Mouse (Mus musculus) adrenal gland, adult 8-10 months (tissue): ENCODE results near the gene Rere. TPM values are rescaled to one million over a fixed set of nuclear protein-coding genes. Genes with fewer than 3 reads are reported as not detected.
"Not testable (repeated sequence)": the region's sequence is repeated elsewhere in the genome, so short reads cannot be mapped to it uniquely, and the experiment has no call there.

Experiments used
- DNase-seq: peaks from one replicate; pipeline ENCODE4 v3.0.0; 2022
- total RNA-seq, 4 experiments: library from RNA; stranded (reverse); gene quantifications; 2 replicates each; pipeline ENCODE4 v1.2.4; 2022

Rere gene
- total RNA-seq, 4 experiments from 2014 or later, result 108 to 187 (median 139) TPM

- no peak for DNase-seq
These were observed 237.4 kb downstream of the Rere start for GRCm38 (mm10) chr4:150518826-150519225.

- DNase-seq, result no peak
These were observed 238.6 kb downstream of the Rere start for GRCm38 (mm10) chr4:150520069-150520468.

- no peak for DNase-seq
These were observed 241.0 kb downstream of the Rere start for GRCm38 (mm10) chr4:150522425-150522824.

DNA sequence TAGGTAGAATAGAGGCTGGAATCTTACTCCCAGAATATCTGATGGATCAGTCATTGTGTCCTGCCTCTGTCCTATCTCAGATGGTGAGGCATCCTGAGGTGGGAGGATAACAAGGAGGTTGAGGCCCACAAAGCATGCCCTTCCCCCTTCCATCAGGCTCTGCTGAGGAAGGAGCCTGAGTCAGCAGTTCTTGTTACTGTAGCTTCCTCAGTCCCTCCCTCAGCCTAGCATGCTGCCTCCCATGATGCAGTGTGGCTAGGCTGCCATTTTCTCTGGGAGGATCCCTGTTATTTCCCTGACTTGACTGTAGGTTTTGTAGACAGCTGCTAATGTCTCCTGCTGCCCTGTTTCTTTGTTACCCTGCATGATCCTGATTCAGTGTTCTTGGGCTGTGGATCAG is 241.9 kb downstream of the Rere start:
- DNase-seq, result no peak

DNA sequence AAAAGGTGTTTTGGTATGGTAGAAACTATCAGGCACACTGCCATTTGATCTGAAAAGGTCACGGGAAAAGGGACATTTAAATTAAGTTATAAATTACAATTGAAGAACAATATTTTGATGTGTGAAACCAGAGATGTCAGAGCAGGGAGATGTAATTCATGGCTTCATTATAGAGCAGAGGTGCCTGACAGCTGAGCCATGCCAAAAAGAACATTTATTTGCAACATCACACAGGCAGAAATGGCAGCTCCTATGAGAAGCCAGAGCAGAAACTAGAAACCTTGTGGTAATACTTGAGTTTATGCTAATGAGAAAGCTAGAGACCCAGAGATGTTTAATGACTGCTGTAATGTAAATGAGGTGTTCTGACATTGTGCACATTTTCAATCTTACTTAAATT is 244.8 kb downstream of the Rere start:
- DNase-seq, result no peak

- no peak for DNase-seq
These were observed 247.0 kb downstream of the Rere start for GRCm38 (mm10) chr4:150528426-150528825.

DNA sequence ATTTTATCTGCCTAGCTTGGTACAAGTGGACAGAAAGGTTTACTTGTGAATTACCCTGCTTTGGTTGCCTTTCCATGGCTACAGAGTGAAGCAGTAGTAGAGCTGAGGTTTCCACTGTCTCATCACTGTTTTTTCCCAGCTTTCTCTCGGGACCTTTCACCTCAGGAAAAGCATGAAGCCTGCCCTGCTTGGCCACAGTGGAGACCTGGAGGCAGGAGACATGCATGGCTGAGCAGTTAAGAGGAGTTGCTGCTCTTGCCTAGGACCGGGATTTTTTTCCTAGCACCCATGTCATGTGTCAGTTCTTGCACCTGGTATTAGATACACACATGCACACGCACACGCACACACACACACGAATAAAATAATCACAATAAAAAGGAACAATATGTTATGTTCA is 247.4 kb downstream of the Rere start:
- DNase-seq, result no peak

DNA sequence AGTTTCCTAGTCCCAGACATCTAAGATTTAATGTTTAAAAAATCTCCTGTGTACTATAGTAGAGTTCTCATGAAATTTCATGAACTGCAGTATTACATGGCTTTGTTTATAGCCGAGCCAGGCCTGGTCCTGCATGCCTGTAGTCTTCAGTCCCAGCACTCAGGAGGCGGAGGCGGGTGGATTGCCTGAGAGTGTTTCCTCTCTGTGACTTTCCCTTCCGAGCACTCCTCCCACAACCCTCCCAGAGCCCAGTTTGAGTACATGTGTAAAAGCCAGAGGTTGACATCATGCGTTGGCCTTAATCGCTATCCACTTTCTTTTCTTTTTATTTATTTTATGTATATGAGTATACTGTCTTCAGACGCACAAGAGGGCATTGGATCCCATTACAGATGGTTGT is 250.4 kb downstream of the Rere start:
- DNase-seq, result no peak

- no peak for DNase-seq
These were observed 255.5 kb downstream of the Rere start for GRCm38 (mm10) chr4:150536821-150537510.

DNA sequence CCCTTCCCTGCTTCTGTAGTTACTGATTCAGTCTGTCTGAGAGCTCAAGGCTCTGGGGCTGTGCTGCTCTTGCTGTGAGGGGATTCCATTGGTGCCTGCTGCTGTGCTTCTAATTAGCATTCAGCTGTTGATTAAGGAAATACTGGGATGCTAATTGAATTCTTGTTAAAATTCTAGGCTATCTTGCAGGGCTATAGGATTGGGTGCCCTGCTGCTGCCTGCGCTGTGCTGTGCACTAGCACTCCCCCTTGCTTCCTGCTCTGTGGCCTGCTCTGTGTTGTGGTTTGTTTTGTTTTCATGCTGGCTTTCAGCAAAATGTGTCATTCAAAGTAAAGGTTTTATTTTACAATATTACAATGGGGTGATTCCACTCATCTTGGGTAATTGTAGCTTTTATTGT is 258.4 kb downstream of the Rere start:
- no peak for DNase-seq

DNA sequence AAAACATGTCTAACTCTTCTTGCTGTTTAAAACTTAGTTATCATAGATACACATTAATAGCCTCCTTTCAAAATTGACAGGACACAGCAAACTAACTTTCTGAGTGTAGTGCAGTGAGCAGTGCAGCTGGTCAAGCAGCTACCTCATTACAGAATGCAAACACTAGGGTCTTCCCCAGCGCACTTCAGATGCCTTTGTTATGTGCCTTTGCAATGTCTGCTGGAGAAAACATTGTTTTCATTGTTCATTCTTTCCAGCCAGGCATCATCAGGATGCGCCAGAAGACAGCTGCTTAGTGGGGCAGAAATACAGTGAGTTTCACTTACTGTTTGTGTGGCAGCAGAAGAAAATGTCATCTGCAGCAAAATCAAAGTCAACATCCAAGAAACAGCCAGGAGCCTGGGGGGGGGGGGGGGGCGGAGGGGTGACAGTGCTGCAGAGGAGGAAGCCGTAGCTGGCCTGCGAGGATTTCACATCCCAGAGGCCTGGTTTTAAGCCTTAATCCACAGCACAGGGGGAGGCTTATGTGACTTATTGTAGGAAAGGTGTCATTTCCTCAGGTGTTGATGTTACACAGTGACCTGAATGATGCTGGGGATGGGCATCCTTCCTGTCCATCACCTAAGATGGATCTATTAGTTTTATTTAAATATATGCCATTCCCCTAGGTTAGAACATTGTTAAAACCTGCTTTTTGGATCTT is 259.1 kb downstream of the Rere start:
- DNase-seq, result no peak

DNA sequence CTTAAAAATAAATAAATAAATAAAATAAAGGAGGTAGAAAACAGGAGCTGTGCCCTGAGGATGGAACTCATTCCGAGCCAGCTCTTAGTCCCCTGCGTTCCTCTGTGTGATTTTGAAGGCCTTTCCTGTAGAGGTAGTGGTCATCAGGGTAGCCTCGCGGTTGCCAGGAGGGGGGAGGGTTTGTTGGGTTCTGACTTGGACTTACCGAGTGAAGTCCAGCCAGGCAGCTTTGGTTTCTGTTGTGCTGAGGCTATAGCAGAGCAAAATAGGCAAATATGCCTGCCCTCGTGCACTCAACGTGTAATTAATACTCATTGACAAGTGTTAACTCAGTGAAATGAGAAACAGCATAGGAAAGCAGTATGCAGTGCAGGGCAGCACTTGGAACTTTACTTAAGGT is 262.8 kb downstream of the Rere start:
- DNase-seq, result no peak

DNA sequence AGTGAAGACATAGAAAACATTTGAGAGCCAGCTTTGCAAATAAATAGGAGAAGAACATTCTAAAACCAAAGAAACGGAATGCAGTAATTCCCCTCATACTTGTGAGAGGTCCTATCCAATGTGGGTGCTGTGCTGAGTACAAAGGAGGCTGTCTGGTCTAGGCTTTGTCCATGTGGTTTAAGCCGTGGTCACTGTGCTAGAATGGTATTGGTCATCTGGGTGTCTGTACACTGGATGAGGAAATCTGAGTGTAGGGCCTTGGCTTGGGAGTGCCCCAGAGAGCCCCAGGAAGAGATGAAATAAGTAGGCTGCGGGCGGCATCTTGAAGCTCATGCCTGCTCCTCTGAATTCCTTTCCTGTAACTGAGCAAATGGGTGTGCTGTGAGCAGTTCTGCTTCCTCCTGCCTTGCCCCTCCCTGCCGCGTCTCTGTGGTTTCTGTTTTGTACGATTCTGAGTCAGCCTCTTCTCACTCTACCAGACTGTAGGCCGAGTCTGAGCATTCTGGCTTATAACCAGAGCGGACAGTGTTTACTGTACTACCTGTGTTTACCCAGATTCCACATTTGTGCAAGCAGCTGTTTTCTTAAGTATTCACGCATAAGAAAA is 263.3 kb downstream of the Rere start:
- peak; percentile 55 for DNase-seq

DNA sequence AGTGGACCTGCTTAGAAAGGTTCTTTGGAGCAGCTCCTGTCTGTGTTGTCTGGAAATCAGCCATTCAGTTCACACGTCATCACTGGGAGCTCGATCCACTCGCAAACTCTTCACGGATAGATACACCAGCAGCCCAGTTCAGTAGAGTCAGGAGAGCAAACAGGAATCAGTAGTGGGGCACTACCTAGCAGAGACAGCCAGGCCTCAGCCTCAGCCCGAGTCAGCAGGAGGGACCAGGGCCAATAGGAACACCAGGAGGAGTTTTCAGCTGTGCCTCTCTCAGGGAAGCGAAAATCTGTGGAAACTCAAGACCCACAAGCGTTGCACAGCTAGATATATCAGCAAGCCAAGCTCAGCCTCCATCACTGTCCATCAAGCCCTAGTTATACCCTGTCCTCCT is 264.3 kb downstream of the Rere start:
- no peak for DNase-seq

- not testable (repeated sequence) for DNase-seq
These were observed 264.9 kb downstream of the Rere start for GRCm38 (mm10) chr4:150546296-150546695.

GRCm38 (mm10) chr4:150549393-150549792 is 267.9 kb downstream of the Rere start:
- DNase-seq, result no peak

DNA sequence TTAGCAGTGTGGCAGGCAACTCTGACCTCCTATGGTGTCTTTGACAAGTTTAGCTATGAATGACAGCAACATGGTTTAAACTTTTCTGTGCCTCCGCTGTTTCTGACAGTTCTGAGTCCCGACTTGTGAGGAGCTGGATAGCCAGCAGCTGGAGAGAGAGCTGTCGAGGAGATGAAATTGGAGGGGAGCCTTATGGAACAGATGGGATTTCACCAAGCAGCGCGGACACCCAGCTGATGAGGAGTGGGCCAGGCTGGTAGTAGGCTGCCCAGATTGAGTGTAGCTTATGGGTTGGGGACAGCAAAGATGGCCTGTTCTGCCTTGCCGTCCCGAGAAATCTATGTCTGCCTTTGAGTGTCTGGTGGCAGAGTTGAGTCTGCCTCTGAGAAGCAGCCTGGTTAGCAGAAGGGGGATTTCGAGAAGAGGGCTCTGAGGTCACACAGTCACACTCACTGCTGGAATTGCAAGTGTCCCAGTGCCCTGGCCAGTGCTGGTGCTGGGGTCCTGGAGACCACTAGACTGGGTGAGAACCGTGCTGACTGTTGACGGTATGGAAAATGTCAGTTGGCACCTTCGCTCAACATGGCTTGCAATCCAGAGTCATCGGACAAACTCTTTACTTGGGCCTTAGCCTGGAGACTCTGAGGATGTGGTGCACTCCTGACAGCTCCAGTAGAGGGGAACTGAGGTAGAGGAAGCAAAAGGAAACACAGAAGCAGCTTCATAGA is 268.7 kb downstream of the Rere start:
- no peak for DNase-seq

GRCm38 (mm10) chr4:150551390-150551789 is 269.9 kb downstream of the Rere start:
- no peak for DNase-seq

GRCm38 (mm10) chr4:150552751-150553600 is 271.5 kb downstream of the Rere start:
- DNase-seq, result no peak

GRCm38 (mm10) chr4:150555783-150556182 is 274.3 kb downstream of the Rere start:
- no peak for DNase-seq

DNA sequence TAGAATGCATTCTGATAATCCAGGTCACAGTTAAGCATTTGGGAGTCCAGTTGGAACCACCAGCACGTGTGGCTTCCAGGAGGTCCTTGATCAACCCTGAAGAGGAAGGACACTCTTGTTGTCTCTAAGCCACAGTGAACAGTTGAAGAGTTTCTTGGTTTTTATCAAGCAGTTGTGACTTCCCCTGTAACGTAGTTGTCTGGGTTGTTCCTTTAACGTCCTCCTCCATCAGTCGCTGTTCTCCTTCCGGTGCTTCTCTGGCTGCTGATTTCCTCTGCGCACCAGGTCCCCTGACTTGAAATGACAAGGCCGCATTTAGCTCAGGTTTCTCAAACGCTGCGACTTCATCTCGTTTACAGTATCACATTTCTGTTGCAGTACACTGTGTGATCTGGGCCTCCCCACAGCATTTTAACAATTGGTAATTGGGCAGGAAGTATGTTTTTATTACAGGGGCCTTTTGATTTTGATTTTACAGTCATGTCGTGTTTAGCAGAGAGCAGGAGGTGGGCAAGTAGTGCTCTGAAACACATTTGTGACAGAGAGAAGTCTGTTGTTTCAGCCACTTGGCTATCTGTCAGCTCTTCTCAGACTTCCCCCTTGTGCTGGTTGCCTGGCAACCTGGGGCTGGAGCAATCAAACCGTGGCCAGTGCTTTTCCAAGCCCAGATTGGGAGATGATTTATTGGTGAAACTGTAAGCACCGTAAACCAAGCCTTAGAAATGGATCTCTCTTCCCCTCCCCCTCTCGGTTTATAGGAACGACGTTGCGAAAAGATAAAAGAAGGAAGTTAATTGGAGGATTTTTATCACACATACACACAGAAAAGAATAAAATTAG is 275.2 kb downstream of the Rere start:
- peak; percentile 91 for DNase-seq
